Mouse (Mus musculus): ENCODE measurements at regions not wholly inside any gene's neighbourhood (a gene's known extent, or its start where the extent isn't known, plus 50 kb on each side); places are given as distances from the start of the nearest gene placed in this dataset.

DNA sequence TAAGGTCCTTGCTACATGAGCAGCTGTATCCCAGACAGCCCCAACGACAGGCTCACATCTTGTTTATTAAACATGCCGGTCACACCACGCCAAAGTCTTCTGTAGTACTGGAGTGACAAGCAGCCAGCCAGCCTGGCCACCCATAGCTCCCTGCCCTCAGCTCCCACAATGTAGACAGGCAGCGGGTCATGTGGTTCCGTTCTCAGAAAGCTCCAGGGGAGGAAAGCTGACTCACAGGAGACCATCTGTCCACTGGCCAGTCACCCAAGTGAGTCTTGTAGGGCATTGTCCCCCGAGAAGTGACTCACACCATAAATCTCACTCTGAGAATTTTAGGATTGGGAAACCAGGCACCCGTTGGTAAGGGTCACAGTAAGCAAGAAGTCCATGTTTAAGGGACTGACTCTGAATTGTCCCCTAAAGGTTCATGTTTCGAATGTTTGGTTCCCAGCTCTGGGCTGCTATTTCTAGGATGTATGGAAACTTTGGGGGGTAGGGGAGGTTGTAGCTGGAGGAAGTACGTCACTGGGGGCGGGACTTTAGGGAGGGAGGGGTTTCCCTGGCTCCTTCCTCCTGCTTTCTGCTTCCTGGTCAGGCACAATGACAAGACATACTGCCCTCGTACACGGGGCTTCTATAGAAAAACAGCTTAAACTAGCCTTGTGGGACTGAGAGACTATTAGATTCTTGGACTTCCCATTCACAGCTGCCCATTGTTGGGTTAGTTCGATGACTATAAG is 203.0 kb upstream of the Tbx3 start:
- H3K27ac ChIP-seq (ENCODE audit: control insufficient read depth, insufficient read depth, low read depth, low read length), result no peak overlapping the region
- no peaks in the 10 kb centered on the region for H3K27me3 ChIP-seq (ENCODE audit: control insufficient read depth, insufficient read depth, low read length)

GRCm38 (mm10) chr5:119477926-119478325 is 192.5 kb upstream of the Tbx3 start:
- no peak overlapping the region for H3K27ac ChIP-seq (ENCODE audit: control insufficient read depth, insufficient read depth, low read depth, low read length)
- no peak overlapping the region for H3K4me3 ChIP-seq (ENCODE audit: control insufficient read depth, low read depth, low read length)
- H3K36me3 ChIP-seq (ENCODE audit: control insufficient read depth, insufficient read depth, low read length), result no peaks in the 10 kb centered on the region
- no peaks in the 10 kb centered on the region for H3K27me3 ChIP-seq (ENCODE audit: control insufficient read depth, insufficient read depth, low read length)
- TF ChIP-seq POLR2A (IDR thresholded peaks at IDR 0.05; ENCODE audit: control insufficient read depth, low read depth, low read length), result no peak
- TF ChIP-seq CTCF (IDR thresholded peaks at IDR 0.05; ENCODE audit: control insufficient read depth, insufficient read depth, insufficient replicate concordance, low read depth, low read length), result no peak
- no peaks in the 10 kb centered on the region for H3K4me1 ChIP-seq (ENCODE audit: control insufficient read depth, insufficient read depth, low read length)

More for the DNA sequence above, 203.0 kb upstream of the Tbx3 start:
- no peak overlapping the region for H3K4me3 ChIP-seq (ENCODE audit: control insufficient read depth, low read depth, low read length)
- TF ChIP-seq CTCF (IDR thresholded peaks at IDR 0.05; ENCODE audit: control insufficient read depth, insufficient read depth, insufficient replicate concordance, low read depth, low read length), result no peak
- TF ChIP-seq POLR2A (IDR thresholded peaks at IDR 0.05; ENCODE audit: control insufficient read depth, low read depth, low read length), result no peak
- 0 out of 2 replicates have a peak, but pooled peaks cover 2% of the 10 kb centered on the region for H3K4me1 ChIP-seq (ENCODE audit: control insufficient read depth, insufficient read depth, low read length)
- H3K36me3 ChIP-seq (ENCODE audit: control insufficient read depth, insufficient read depth, low read length), result no peaks in the 10 kb centered on the region

DNA sequence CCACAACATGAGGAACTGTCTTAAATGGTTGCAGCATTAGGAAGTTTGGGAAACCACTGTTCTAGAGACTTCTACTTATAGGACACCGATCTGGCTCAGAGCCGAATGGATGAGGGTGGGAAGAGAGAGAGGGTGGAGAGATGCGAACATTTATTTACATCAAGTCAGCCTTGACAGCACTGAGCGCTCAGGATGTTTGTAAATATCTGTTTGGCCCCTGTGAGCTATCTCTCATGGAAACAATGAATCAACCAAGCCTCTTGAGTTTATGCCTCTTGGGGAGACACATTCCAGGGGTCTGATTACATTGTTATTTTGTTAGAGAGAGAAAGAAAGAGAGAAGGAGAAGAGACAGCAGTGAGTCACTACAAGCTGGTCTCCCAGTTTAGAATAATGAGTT is 192.1 kb upstream of the Tbx3 start:
- no peaks in the 10 kb centered on the region for H3K36me3 ChIP-seq (ENCODE audit: control insufficient read depth, insufficient read depth, low read length)

GRCm38 (mm10) chr5:119480191-119481190 is 190.0 kb upstream of the Tbx3 start:
- Histone ChIP-seq H3K36me3 (ENCODE audit: control insufficient read depth, insufficient read depth, low read length) (no peaks in the 10 kb centered on the region), H3K27ac (ENCODE audit: control insufficient read depth, insufficient read depth, low read depth, low read length) (no peak overlapping the region), H3K27me3 (ENCODE audit: control insufficient read depth, insufficient read depth, low read length) (no peaks in the 10 kb centered on the region), H3K4me3 (ENCODE audit: control insufficient read depth, low read depth, low read length) (no peak overlapping the region), H3K4me1 (ENCODE audit: control insufficient read depth, insufficient read depth, low read length) (no peaks in the 10 kb centered on the region)
- TF ChIP-seq CTCF (IDR thresholded peaks at IDR 0.05; ENCODE audit: control insufficient read depth, insufficient read depth, insufficient replicate concordance, low read depth, low read length) (no peak), POLR2A (IDR thresholded peaks at IDR 0.05; ENCODE audit: control insufficient read depth, low read depth, low read length) (no peak)

More for the DNA sequence above, 192.1 kb upstream of the Tbx3 start:
- H3K27me3 ChIP-seq (ENCODE audit: control insufficient read depth, insufficient read depth, low read length), result no peaks in the 10 kb centered on the region
- H3K27ac ChIP-seq (ENCODE audit: control insufficient read depth, insufficient read depth, low read depth, low read length), result no peak overlapping the region
- H3K4me3 ChIP-seq (ENCODE audit: control insufficient read depth, low read depth, low read length), result no peak overlapping the region
- TF ChIP-seq CTCF (IDR thresholded peaks at IDR 0.05; ENCODE audit: control insufficient read depth, insufficient read depth, insufficient replicate concordance, low read depth, low read length) (no peak), POLR2A (IDR thresholded peaks at IDR 0.05; ENCODE audit: control insufficient read depth, low read depth, low read length) (no peak)
- no peaks in the 10 kb centered on the region for H3K4me1 ChIP-seq (ENCODE audit: control insufficient read depth, insufficient read depth, low read length)

DNA sequence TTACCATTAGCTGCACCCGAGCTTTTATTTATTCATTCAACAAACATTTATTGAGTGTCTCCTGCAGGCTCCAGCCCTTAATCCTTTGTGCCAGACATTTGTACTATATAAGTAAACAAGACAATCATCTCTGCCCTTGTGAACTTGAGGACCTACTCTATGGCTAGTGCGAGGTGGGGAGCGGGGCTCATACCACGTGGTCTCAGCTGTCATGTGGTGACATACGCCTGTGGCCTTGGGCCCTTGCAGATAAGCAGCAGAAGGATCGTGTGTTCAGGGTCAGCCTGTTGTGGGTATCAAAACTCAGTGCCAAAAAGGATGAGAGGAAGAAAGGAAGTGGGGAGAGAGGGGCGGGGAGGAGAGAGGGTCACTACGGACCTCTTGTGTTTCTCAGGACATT is 186.8 kb upstream of the Tbx3 start:
- Histone ChIP-seq H3K27me3 (ENCODE audit: control insufficient read depth, insufficient read depth, low read length) (no peaks in the 10 kb centered on the region), H3K4me3 (ENCODE audit: control insufficient read depth, low read depth, low read length) (no peak overlapping the region), H3K27ac (ENCODE audit: control insufficient read depth, insufficient read depth, low read depth, low read length) (no peak overlapping the region), H3K4me1 (ENCODE audit: control insufficient read depth, insufficient read depth, low read length) (no peaks in the 10 kb centered on the region), H3K36me3 (ENCODE audit: control insufficient read depth, insufficient read depth, low read length) (no peaks in the 10 kb centered on the region)
- no peak for TF ChIP-seq POLR2A (IDR thresholded peaks at IDR 0.05; ENCODE audit: control insufficient read depth, low read depth, low read length)
- TF ChIP-seq CTCF (IDR thresholded peaks at IDR 0.05; ENCODE audit: control insufficient read depth, insufficient read depth, insufficient replicate concordance, low read depth, low read length), result no peak

GRCm38 (mm10) chr5:119486196-119486595 is 184.3 kb upstream of the Tbx3 start:
- Histone ChIP-seq H3K4me1 (ENCODE audit: control insufficient read depth, insufficient read depth, low read length) (no peaks in the 10 kb centered on the region), H3K4me3 (ENCODE audit: control insufficient read depth, low read depth, low read length) (no peak overlapping the region), H3K27ac (ENCODE audit: control insufficient read depth, insufficient read depth, low read depth, low read length) (no peak overlapping the region), H3K27me3 (ENCODE audit: control insufficient read depth, insufficient read depth, low read length) (no peaks in the 10 kb centered on the region), H3K36me3 (ENCODE audit: control insufficient read depth, insufficient read depth, low read length) (no peaks in the 10 kb centered on the region)
- no peak for TF ChIP-seq POLR2A (IDR thresholded peaks at IDR 0.05; ENCODE audit: control insufficient read depth, low read depth, low read length)
- TF ChIP-seq CTCF (IDR thresholded peaks at IDR 0.05; ENCODE audit: control insufficient read depth, insufficient read depth, insufficient replicate concordance, low read depth, low read length), result no peak

DNA sequence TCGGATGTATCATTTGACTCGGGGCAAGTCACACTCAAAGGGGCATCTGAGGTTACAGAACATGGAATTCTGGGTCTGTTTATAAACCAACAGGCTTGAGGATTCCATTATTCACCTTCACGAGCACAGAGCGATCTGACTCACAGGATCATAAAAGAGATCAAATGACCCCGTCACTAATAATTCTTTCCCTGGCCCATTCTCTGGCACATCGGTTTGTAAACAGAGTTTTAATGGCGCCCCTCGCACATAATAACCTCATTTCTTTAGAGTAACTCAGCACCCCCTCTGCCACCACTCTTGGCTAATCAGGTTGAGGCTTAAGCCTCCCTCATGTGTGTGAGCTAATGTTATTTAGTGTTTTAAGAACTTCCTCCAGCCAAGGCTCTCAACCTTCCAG is 183.3 kb upstream of the Tbx3 start:
- Histone ChIP-seq H3K36me3 (ENCODE audit: control insufficient read depth, insufficient read depth, low read length) (no peaks in the 10 kb centered on the region), H3K27me3 (ENCODE audit: control insufficient read depth, insufficient read depth, low read length) (no peaks in the 10 kb centered on the region), H3K27ac (ENCODE audit: control insufficient read depth, insufficient read depth, low read depth, low read length) (no peak overlapping the region), H3K4me3 (ENCODE audit: control insufficient read depth, low read depth, low read length) (no peak overlapping the region), H3K4me1 (ENCODE audit: control insufficient read depth, insufficient read depth, low read length) (no peaks in the 10 kb centered on the region)
- TF ChIP-seq CTCF (IDR thresholded peaks at IDR 0.05; ENCODE audit: control insufficient read depth, insufficient read depth, insufficient replicate concordance, low read depth, low read length), result no peak
- no peak for TF ChIP-seq POLR2A (IDR thresholded peaks at IDR 0.05; ENCODE audit: control insufficient read depth, low read depth, low read length)
